Mouse (Mus musculus) E14TG2a.4 (cell line): Measurements from ENCODE around the gene Dck.

Experiments used
- H3K27me3 ChIP-seq: 2 replicates; pipeline ENCODE4 v1.6.1; 2014; ENCODE audit warnings: low read length, control low read depth; ENCODE audit not compliant: insufficient read depth
- H3K36me3 ChIP-seq: 2 replicates; pipeline ENCODE4 v1.6.1; 2014; ENCODE audit warnings: low read length, control low read depth; ENCODE audit not compliant: insufficient read depth
- H3K4me1 ChIP-seq: replicated peaks from 2 replicates; pipeline ENCODE4 v1.6.1; 2014; ENCODE audit warnings: low read depth, low read length, control low read depth
- H3K4me3 ChIP-seq: replicated peaks from 2 replicates; pipeline ENCODE4 v1.5.1; 2014; ENCODE audit warnings: mild to moderate bottlenecking, low read length
- H3K9me3 ChIP-seq: 2 replicates; pipeline ENCODE4 v1.6.1; 2014; ENCODE audit warnings: low read length, control low read depth
- CTCF ChIP-seq: conservative IDR thresholded peaks from 2 replicates; pipeline ENCODE4 v1.5.1; 2014; ENCODE audit warnings: low read length
- NANOG ChIP-seq: IDR thresholded peaks from 2 replicates; pipeline ENCODE4 v1.6.1; 2014; ENCODE audit warnings: borderline replicate concordance, low read length, mixed read lengths
- POU5F1 ChIP-seq: IDR thresholded peaks from 2 replicates; pipeline ENCODE4 v1.6.1; 2014; ENCODE audit warnings: low read length, borderline replicate concordance

Gene Dck

GRCm38 (mm10) chr5:88764987-88765481 lies at the start of gene Dck:
Dck (plus strand) TSS chr5:88764996.
- no peaks in the 10 kb centered on the region for H3K9me3 ChIP-seq
- TF ChIP-seq POU5F1, result no peak
- no peak for TF ChIP-seq NANOG
- no peak for TF ChIP-seq CTCF
- H3K27me3 ChIP-seq, result no peaks in the 10 kb centered on the region
- peaks cover 45% of the 10 kb centered on the region for H3K4me1 ChIP-seq
- peaks cover 39% of the 10 kb centered on the region for H3K36me3 ChIP-seq
- H3K4me3 ChIP-seq, result peak within 1 kb of the TSS; percentile 93

GRCm38 (mm10) chr5:88716983-88717382 lies 47.8 kb upstream of the Dck start:
- Histone ChIP-seq H3K36me3 (no peaks in the 10 kb centered on the region), H3K4me1 (peaks cover 21% of the 10 kb centered on the region)
- TF ChIP-seq NANOG (no peak), POU5F1 (no peak), CTCF (no peak)

GRCm38 (mm10) chr5:88720116-88721002 lies 44.4 kb upstream of the Dck start, which contains the start of gene Mob1b:
Mob1b (plus strand) TSS chr5:88720855.
- Histone ChIP-seq H3K27me3 (peaks cover 11% of the 10 kb centered on the region), H3K9me3 (no peaks in the 10 kb centered on the region), H3K36me3 (peaks cover 15% of the 10 kb centered on the region), H3K4me1 (peaks cover 21% of the 10 kb centered on the region), H3K4me3 (peak within 1 kb of the TSS; percentile 99)
- TF ChIP-seq CTCF, result no peak
- no peak for TF ChIP-seq POU5F1
- no peak for TF ChIP-seq NANOG

More at GRCm38 (mm10) chr5:88716983-88717382, 47.8 kb upstream of the Dck start:
- Histone ChIP-seq H3K4me3 (no peak overlapping the region), H3K9me3 (no peaks in the 10 kb centered on the region), H3K27me3 (peaks cover 7% of the 10 kb centered on the region)

GRCm38 (mm10) chr5:88721003-88721475 lies 43.8 kb upstream of the Dck start:
- Histone ChIP-seq H3K4me3 (peak overlapping the region; percentile 99), H3K4me1 (peaks cover 21% of the 10 kb centered on the region), H3K9me3 (no peaks in the 10 kb centered on the region), H3K27me3 (peaks cover 11% of the 10 kb centered on the region), H3K36me3 (peaks cover 15% of the 10 kb centered on the region)
- TF ChIP-seq POU5F1, result no peak
- no peak for TF ChIP-seq NANOG
- no peak for TF ChIP-seq CTCF

GRCm38 (mm10) chr5:88721565-88722212 lies 43.1 kb upstream of the Dck start:
- no peaks in the 10 kb centered on the region for H3K9me3 ChIP-seq
- H3K4me1 ChIP-seq, result peaks cover 21% of the 10 kb centered on the region
- peaks cover 11% of the 10 kb centered on the region for H3K27me3 ChIP-seq
- H3K4me3 ChIP-seq, result peak overlapping the region; percentile 99
- H3K36me3 ChIP-seq, result peaks cover 15% of the 10 kb centered on the region
- TF ChIP-seq NANOG (no peak), POU5F1 (no peak), CTCF (no peak)

GRCm38 (mm10) chr5:88722213-88722600 lies 42.6 kb upstream of the Dck start:
- no peaks in the 10 kb centered on the region for H3K9me3 ChIP-seq
- no peak for TF ChIP-seq POU5F1
- TF ChIP-seq CTCF, result no peak
- TF ChIP-seq NANOG, result no peak
- H3K4me3 ChIP-seq, result peak overlapping the region; percentile 99
- H3K4me1 ChIP-seq, result peaks cover 21% of the 10 kb centered on the region
- H3K27me3 ChIP-seq, result peaks cover 11% of the 10 kb centered on the region
- peaks cover 15% of the 10 kb centered on the region for H3K36me3 ChIP-seq

GRCm38 (mm10) chr5:88724030-88724429 lies 40.8 kb upstream of the Dck start:
- H3K27me3 ChIP-seq, result peaks cover 11% of the 10 kb centered on the region
- peaks cover 15% of the 10 kb centered on the region for H3K36me3 ChIP-seq

GRCm38 (mm10) chr5:88727593-88728144 lies 37.1 kb upstream of the Dck start:
- Histone ChIP-seq H3K4me3 (no peak overlapping the region), H3K9me3 (no peaks in the 10 kb centered on the region), H3K27me3 (no peaks in the 10 kb centered on the region), H3K4me1 (peaks cover under 1% of the 10 kb centered on the region; the same call in 1 of the 2 replicates), H3K36me3 (peaks cover 20% of the 10 kb centered on the region)
- no peak for TF ChIP-seq NANOG
- no peak for TF ChIP-seq POU5F1
- TF ChIP-seq CTCF, result no peak

More at GRCm38 (mm10) chr5:88724030-88724429, 40.8 kb upstream of the Dck start:
- peaks cover 21% of the 10 kb centered on the region for H3K4me1 ChIP-seq
- TF ChIP-seq CTCF, result no peak
- H3K9me3 ChIP-seq, result no peaks in the 10 kb centered on the region
- H3K4me3 ChIP-seq, result no peak overlapping the region
